Mouse (Mus musculus) lung, adult 2 months (tissue): ENCODE measurements at regions not wholly inside any gene's neighbourhood (a gene's known extent, or its start where the extent isn't known, plus 50 kb on each side); places are given as distances from the start of the nearest gene placed in this dataset.

ENCODE experiments used
- DNase-seq: peaks from one replicate; pipeline ENCODE4 v3.0.0; 2022
- H3K4me1 ChIP-seq: fragments of 200-500 bp; 2 replicates; pipeline ENCODE4 v1.6.1; 2011; ENCODE audit warnings: low read length; ENCODE audit not compliant: control insufficient read depth, insufficient read depth
- H3K4me3 ChIP-seq: fragments of 200-500 bp; replicated peaks from 2 replicates; pipeline ENCODE3; 2011; ENCODE audit warnings: low read depth, mild to moderate bottlenecking, control low read depth, low read length; ENCODE audit errors: extremely low read depth
- CTCF ChIP-seq: fragments of 200-500 bp; IDR thresholded peaks from 2 replicates; pipeline ENCODE4 v1.5.1; 2011; ENCODE audit warnings: mild to moderate bottlenecking, low read length, control low read depth; ENCODE audit not compliant: insufficient read depth
- POLR2A ChIP-seq: fragments of 200-500 bp; IDR thresholded peaks from 2 replicates; pipeline ENCODE4 v1.6.1; 2011; ENCODE audit warnings: low read depth, mild to moderate bottlenecking, control low read depth, low read length, borderline replicate concordance; ENCODE audit errors: extremely low read depth
- WGBS: fragments of 180-500 bp; shearing (Covaris S2); methylation state at CpG from one replicate; pipeline ENCODE4 v1.1.7; 2018; 5-methylcytosine and 5-hydroxymethylcytosine counted together

- 92% methylated on average over 3 of the region's 3 CpGs for WGBS
- TF ChIP-seq CTCF (0 out of 2 replicates have a peak, but pooled peaks have one; percentile 1), POLR2A (no peak)
- H3K4me3 ChIP-seq, result no peak overlapping the region
- DNase-seq, result no peak
- H3K4me1 ChIP-seq, result no peaks in the 10 kb centered on the region
Observed at GRCm38 (mm10) chr5:129332014-129332413, 169.0 kb upstream of the Sfswap start.

DNA sequence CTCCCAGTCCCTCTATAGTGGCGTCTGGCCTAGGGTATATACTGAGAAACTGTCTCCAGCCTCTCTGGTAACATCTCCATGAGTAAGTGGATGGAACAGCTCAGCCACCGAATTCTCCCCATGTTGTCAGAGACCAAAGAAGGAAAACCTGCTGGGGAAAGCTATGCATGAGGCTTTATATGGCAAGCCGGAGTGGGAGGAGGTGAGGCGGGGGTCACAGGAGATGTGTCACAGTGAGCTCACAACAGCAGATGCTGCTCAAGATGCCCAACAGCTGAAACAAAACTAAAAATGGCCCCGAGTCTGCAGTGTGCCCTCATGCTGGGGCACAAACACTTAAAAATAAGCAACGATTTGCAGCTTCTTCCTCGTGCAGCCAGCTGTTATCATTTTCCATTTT lies 162.5 kb upstream of the Sfswap start:
- DNase-seq, result no peak
- H3K4me3 ChIP-seq, result no peak overlapping the region
- H3K4me1 ChIP-seq, result no peaks in the 10 kb centered on the region
- WGBS, result 58% methylated on average over 7 of the region's 7 CpGs
- no peak for TF ChIP-seq POLR2A
- TF ChIP-seq CTCF, result no peak

DNA sequence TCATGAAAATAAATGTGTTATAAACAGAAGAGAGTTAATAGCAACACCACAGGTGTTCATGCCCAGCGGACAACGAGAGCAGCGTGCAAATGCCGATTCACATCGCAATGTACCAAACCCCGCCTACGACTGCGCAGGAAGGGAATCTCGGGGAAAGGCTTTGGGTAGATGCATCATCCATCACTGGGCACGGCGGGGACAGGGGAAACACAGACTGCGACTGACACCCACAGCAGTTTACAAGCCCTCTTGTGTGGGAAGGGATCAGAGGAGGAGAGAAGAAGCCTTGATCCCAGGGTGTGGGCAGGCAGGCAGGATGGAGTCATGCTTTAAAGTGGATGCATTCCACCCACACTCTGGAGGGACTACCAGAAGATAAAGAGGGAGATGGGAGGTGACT lies 157.0 kb upstream of the Sfswap start:
- WGBS, result 55% methylated on average over 12 of the region's 12 CpGs
- no peak for DNase-seq
- H3K4me3 ChIP-seq, result no peak overlapping the region

GRCm38 (mm10) chr5:129350024-129350423 lies 151.0 kb upstream of the Sfswap start:
- 70% methylated on average over 12 of the region's 12 CpGs for WGBS

More for the DNA sequence above, 157.0 kb upstream of the Sfswap start:
- TF ChIP-seq POLR2A, result no peak
- no peak for TF ChIP-seq CTCF
- H3K4me1 ChIP-seq, result no peaks in the 10 kb centered on the region

DNA sequence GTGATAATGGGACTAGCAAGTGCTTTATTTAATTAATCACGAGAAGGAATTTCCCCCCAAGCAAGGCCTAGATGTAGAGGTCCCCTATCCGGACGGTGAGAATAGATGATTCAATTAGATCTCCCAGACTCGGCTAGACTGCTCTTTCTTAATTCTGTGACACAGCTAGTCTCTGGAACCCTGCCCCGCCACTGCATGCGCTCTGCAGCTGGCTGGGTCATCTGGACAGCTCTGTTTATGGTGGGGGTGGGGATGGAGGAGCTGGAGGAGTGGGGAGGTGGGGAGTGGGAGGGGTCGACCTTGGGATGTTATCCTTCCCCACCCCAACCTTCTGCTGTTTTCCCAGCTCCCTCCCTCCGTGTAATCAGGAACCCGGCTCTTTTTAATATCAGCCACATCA lies 147.5 kb upstream of the Sfswap start:
- no peak for DNase-seq
- 26% methylated on average over 9 of the region's 9 CpGs for WGBS
- H3K4me3 ChIP-seq, result no peak overlapping the region
- no peaks in the 10 kb centered on the region for H3K4me1 ChIP-seq
- TF ChIP-seq POLR2A, result no peak
- no peak for TF ChIP-seq CTCF

More at GRCm38 (mm10) chr5:129350024-129350423, 151.0 kb upstream of the Sfswap start:
- DNase-seq, result no peak
- no peak overlapping the region for H3K4me3 ChIP-seq
- no peaks in the 10 kb centered on the region for H3K4me1 ChIP-seq
- TF ChIP-seq CTCF (no peak), POLR2A (no peak)

- Histone ChIP-seq H3K4me3 (no peak overlapping the region), H3K4me1 (no peaks in the 10 kb centered on the region)
- TF ChIP-seq CTCF (peak; percentile 57), POLR2A (no peak)
- WGBS, result 78% methylated on average over 5 of the region's 5 CpGs
- no peak for DNase-seq
Observed at GRCm38 (mm10) chr5:129354877-129355276, 146.1 kb upstream of the Sfswap start.

DNA sequence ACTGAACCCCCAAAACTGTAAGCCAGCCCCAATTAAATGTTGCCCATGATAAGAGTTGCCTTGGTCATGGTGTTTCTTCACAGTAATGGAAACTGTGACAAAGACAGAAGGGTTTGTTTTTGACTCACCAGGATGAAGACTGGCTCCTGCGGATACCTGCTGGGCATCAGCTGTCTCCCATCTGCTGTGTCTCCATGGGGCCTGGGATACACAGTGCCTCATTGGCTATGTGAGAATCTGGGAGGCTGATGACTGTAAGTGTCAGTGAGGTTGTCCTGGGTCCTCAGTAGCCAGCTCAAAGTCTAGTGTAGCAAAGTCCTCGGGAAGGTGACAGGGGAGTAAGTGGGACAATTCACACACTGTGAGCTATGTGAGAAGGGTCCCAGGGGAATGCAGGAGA lies 139.5 kb upstream of the Sfswap start:
- DNase-seq, result no peak
- WGBS, result 60% methylated on average over 2 of the region's 2 CpGs
- Histone ChIP-seq H3K4me3 (no peak overlapping the region), H3K4me1 (no peaks in the 10 kb centered on the region)
- no peak for TF ChIP-seq POLR2A
- TF ChIP-seq CTCF, result no peak

GRCm38 (mm10) chr5:129363189-129363588 lies 137.8 kb upstream of the Sfswap start:
- 73% methylated on average over 10 of the region's 10 CpGs for WGBS
- Histone ChIP-seq H3K4me1 (no peaks in the 10 kb centered on the region), H3K4me3 (no peak overlapping the region)
- no peak for DNase-seq
- TF ChIP-seq CTCF (no peak), POLR2A (no peak)

DNA sequence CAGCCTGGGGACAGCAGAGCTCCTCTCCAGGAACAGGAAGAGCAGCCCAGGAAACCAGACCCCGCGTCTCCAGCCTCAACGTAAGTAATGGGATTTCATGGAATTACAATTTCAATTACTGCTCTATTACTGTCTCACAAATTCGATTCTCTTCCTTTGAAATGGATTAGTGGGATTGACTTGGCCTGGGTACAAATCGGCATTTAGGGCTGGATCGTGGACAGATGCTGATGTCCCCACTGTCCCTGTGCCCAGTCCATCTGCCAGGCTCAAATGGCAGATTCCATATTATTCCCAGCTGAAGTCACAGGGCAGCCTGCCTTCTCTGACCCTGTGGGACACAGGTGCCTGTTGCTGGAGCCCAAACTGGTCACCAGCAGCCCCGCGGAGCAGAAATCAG lies 136.0 kb upstream of the Sfswap start:
- no peak overlapping the region for H3K4me3 ChIP-seq
- WGBS, result 72% methylated on average over 8 of the region's 8 CpGs
- TF ChIP-seq CTCF (no peak), POLR2A (no peak)

GRCm38 (mm10) chr5:129367266-129367665 lies 133.8 kb upstream of the Sfswap start:
- Histone ChIP-seq H3K4me3 (no peak overlapping the region), H3K4me1 (no peaks in the 10 kb centered on the region)
- TF ChIP-seq CTCF (no peak), POLR2A (no peak)
- no peak for DNase-seq
- 70% methylated on average over 13 of the region's 13 CpGs for WGBS

More for the DNA sequence above, 136.0 kb upstream of the Sfswap start:
- DNase-seq, result no peak
- no peaks in the 10 kb centered on the region for H3K4me1 ChIP-seq

DNA sequence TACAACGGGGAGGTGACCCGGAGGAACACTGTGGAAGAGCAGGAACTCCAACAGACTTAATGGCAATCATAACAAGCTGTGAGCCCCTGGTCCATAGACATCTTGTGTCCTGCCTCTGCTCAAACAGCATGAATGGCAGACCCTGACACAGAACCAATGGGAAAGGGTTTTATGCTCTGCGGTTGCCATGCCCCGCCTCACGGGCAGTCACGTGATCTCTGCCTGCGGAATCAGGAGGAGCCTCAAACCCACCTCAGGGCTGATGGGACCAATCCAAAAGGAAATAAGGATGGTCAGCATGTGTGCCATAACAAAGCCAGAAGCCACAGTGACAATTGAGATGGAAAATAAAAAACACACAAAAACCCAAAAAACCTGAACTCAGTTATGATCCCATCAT lies 120.2 kb upstream of the Sfswap start:
- TF ChIP-seq POLR2A (no peak), CTCF (no peak)
- no peak for DNase-seq
- Histone ChIP-seq H3K4me3 (no peak overlapping the region), H3K4me1 (no peaks in the 10 kb centered on the region)
- WGBS, result 90% methylated on average over 7 of the region's 7 CpGs
